Mouse (Mus musculus): Measurements from ENCODE around the gene Kcnc3.

Gene Kcnc3

DNA sequence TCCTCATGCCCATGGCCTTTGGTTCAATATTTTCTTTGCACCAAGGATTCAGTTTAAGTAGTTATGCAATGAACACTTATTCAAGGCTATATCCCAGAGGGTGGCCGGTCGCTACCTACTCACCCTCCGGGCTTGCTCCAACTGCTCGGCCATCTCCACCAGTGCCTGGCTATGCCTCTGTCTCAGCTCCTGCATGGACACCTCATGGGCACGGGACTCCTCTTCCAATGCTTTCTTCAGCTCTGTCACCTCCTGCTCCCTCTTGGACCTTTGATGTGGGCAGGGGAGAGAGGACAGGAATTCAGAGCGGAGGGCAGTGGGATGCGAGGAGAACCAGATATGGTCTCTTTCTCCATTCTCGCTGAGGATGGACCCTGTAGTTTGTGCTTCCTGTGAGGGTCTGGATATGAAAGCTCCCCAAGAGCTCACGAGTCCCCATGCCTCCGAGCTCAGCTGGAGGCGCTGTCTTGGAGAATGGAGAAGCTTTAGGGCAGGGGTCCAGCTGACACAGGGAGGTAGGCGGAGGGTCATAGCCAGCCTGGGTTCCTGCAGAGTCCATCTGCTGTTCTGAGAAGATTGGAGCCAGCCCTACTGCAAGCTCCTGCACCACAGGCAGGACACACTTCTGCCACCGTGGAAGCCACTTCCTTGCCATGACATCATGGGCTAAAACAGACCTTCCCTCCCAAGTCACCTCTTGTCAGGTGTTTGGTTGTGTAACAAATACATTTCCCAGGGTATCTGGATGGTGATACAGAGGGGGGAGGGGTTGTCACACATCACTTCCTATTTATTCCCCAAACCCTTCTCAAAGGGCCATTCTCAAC, 35.0 kb downstream of the Kcnc3 start:
- DNase-seq (ENCODE audit: extremely low spot score, low read depth, low spot score), result no peak

DNA sequence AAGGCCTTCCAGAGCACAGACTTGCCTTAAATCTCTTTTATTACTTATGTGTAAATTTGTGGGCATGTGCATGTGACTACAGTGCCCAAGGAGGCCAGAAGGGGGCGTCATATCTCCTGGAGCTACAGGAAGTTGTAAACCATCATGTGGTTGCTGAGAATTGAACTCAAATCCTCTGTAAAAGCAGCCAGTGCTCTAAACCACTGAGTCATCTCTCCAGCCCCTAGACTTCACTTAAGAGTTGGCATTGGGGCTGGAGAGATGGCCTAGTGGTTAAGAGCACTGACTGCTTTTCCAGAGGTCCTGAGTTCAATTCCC, 35.6 kb downstream of the Kcnc3 start:
- no peak for DNase-seq (ENCODE audit: extremely low spot score, low read depth, low spot score)

DNA sequence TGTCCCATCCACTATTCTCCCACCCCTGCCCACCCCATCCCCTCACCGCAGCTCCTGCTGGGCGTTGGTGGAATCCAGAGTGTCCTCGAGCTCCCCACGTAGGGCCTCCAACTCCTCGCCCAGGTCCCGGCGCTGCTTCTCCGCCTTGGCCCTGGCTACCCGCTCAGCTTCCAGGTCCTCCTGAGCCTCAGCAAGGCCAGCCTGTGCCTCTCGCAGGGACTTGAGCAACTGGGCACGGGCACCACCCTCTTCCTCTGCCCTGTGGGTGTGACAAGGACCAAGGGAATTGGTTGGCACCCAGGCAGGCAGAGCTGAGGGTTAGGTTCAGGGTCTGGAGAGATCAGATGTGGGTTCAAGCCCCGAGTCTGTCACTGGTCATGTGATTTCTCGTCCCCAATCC, 36.5 kb downstream of the Kcnc3 start:
- no peak for DNase-seq (ENCODE audit: extremely low spot score, low read depth, low spot score)

DNA sequence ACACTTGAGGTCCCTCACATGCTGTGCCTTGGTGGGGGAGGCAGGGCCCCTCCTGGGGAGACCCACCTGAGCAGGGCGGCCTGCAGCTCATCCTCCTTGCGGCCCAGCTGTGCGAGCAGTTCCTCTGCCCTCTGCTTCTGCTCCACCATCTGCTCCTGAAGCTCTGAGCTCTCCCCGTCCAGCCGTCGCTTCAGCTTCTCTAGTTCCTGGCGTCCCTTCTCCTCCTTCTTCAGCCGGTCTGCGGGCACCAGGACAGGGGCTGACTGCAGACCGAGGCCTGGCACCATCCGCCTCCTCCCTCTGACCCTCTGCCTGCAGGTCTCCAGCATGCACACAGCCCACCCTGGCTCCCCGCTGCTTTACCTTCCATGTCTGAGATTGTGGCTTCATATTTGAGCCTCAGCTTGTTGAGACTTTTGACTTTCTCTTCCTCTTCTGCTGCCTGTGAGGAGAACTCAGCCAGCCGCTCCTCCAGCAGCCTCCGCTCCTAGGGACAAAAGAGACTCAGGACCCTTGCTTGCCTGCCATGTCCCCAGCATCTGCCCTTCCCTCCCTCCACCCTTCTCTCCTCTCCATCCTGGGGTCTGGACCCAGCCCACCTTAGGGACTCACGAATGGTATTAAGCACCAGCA, 38.1 kb downstream of the Kcnc3 start:
- DNase-seq (ENCODE audit: extremely low spot score, low read depth, low spot score), result no peak

DNA sequence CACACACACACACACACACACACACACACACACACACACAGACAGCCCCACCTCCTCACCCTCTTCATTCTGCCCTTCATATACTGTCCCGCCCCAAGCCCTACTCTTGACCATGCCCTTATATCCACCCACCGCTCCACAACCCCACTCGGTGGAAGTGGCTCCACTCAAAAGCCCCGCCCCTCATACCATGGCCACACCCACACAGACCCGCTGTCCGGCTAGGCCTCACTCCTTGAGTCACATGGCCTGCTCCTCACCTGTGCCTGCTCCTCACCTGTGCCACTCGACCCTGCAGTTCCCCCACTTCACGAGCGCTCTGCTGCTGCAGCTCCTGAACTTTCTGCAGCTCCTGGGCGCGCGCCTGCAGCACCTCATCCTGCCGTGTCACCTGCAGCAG, 40.0 kb downstream of the Kcnc3 start:
- no peak for DNase-seq (ENCODE audit: extremely low spot score, low read depth, low spot score)

DNA sequence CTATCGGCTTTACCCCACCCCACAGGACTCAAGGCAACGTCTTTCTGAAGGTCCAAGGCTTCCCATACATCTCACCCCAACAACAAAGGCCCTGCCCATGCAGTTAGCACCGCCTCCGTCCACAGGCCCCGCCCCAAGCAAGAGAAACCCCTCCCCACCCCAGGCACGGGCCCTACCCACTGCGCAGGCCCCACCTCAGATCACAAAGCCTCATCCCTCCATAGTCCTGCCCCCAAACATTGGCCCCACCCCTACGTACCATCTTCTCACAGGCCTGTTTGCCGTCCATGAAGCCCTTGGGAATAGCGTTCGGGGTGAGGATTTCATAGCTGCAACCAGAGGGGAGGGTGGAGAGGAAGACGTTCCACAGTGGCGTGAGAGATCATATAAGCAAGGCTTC, 42.2 kb downstream of the Kcnc3 start:
- DNase-seq (ENCODE audit: extremely low spot score, low read depth, low spot score), result no peak

DNA sequence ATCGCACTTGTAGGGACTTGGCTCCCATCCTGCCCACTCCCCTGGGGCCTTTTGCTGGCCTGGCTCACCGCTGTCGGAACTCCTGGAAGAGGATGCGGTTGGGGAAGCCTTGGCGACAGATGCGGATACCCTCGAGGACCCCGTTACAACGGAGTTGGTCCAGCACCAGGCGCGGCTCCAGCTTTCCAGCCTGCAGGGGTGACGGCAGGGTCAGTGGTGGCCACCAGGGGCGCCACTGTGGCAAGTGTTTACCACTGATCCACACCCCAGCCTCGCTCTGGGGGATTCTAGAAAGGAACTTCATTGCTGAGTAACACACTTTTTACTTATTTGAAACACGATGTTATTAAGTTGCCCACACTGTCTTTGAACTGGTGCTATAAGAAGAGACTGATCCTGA, 42.9 kb downstream of the Kcnc3 start:
- no peak for DNase-seq (ENCODE audit: extremely low spot score, low read depth, low spot score)

DNA sequence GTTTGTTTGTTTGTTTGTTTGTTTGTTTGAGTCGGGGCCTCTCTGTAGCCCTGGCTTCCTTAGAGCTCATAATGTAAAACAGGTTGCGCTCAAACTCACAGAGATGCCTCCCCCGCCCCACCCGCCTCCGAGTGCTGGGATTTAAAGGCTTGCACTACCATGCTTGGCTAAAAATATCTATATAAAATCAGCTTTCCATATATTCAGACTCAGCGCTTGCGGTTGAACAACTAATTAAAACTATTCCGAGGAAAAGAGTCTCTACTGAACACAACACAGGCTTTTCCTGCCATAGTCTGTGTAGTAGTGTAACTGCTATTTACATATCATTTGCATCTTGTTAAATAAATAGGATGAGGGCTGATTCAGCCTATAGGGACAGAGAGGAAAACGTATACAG, 46.2 kb downstream of the Kcnc3 start:
- no peak for DNase-seq (ENCODE audit: extremely low spot score, low read depth, low spot score)

DNA sequence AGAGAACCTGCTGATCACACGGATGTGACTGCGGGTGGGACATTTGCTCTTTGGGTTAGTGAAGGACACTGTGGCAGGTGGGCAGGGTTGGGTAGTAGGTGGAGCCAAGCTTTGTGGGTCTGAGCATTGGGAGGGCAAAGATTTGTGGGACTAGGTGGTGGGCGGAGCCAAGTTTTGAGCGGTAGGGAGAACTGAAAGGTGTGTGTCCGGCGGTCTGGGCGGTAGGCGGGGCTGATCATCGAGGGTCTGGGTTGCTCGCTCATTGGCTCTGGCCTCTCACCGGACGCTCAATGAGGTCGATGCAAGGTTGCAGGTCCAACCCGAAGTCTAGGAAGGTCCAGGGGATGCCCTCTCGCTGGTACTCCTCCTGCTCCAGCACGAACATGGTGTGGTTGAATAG, 48.2 kb downstream of the Kcnc3 start:
- no peak for DNase-seq (ENCODE audit: extremely low spot score, low read depth, low spot score)

DNA sequence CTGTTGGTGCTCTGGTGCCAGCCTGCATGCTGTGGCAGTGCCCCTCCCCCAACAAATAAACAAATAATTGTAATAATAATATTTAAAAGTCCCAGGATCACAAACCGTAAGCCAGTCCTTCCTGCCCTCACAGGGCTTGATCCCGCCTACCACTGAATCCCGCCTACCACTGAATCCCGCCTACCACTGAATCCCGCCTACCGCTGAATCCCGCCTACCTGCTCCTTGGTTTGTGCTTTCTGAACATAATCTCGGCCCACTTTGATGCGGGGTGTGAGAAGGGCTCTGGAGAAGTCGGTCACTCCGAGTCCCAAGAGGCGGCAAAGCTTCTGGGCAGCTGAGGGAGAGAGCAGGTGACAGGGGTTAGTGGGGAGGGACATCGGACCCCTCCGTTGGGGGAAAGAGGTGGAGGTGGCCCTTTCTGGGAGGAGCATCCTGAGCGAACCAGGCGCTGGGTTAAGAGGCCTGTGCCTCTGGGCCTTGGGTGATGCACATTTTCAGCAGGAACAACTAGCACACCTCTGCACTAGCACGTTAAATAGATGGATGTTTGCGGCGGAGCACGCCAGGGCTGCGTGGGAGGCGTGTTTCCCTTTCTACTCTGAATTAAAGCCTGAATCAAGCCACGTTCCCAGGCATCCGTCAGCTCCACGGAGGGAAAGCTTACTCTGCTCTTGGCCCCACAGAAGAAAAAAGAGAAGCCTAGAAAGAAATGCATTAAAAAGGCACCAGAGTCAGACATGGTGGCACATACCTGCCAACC, 50.6 kb downstream of the Kcnc3 start:
- no peak for DNase-seq (ENCODE audit: extremely low spot score, low read depth, low spot score)

DNA sequence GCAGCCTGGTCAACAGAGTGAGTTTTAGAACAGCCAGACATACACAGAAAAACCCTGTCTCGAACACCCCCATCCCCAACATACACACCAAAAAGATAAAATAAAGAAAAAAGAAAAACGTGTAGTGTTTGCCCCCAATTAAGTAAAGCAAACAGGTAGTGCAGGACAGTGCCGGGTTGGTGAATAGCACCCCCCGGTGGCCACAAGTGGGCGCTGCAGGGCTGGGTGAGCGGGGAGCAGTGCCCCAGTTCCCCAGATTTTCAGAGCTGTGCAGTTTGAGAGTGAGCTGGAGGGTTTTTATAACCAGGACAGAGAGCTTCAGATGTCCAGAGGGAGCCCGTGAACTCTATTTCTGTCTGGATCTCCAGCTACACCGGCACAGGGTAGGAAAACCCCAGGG, 51.4 kb downstream of the Kcnc3 start:
- no peak for DNase-seq (ENCODE audit: extremely low spot score, low read depth, low spot score)

DNA sequence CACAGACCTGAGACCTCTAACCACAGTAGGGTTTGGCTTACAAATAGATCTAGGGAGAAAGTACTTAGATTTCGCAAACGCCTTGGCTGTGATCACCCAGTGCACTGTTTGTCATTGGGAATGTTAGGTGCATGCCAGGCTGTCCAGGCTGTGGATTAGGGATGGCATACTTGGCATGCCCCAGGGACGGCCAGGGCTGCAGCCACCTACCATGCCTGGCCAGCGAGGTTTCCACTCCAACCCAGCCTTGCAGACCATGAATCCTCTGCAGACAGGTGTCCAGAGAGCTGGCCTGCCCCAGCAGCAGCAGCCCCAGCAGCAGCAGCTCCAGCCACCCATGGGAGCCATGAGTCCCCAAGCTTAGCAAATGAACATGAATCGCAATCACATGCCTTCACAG, 54.8 kb downstream of the Kcnc3 start:
- DNase-seq (ENCODE audit: extremely low spot score, low read depth, low spot score), result no peak

DNA sequence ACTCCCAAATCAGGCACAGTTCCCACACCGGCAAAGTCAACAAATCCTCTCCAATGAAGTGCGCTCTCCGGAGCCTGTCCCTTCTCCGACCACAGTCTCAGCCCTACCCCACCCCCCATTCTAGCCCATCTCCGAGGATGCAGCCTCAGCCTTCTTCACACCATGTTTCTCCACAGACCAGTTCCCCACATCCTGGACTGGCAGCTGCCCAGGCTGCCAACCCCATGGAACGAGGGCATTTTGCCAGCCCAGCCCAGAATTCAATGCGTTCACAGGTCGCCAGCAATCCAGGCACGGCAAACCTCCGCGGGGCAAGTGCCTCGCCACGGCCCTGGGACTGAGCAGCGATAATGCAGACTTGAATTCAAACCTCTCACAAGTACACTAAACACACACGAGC, 55.5 kb downstream of the Kcnc3 start:
- DNase-seq (ENCODE audit: extremely low spot score, low read depth, low spot score), result no peak

DNA sequence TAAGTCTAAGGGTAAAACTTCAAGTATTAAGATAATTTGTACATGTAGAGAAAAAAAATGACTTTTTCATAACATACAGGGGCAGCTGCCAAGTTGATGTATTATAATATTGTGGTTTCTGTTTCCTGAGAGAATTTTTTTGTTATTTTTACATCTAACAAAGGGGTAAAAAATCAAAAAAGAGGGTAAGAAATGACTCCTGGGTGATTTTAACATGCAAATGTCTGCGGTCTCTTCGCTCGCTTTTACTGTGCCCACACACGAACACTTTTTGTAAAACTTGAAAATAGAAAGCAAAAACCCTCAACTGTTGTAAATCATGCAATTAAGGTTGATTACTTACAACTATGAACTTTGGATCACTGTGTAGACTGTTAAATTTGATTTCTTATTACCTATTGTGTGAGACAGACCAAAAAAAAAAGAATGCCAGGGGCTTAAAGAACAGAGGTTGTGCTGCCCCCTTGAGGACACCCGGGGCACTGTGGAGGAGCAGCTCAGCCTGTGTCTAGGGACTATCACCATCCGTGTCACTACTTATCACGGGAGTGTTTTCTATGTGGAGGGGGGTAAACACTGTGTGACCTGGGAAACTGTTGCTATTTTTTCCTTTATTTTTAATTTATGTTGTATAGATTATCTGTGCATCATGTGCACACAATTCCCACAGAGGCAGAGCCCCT, 56.7 kb downstream of the Kcnc3 start:
- DNase-seq (ENCODE audit: extremely low spot score, low read depth, low spot score), result no peak

DNA sequence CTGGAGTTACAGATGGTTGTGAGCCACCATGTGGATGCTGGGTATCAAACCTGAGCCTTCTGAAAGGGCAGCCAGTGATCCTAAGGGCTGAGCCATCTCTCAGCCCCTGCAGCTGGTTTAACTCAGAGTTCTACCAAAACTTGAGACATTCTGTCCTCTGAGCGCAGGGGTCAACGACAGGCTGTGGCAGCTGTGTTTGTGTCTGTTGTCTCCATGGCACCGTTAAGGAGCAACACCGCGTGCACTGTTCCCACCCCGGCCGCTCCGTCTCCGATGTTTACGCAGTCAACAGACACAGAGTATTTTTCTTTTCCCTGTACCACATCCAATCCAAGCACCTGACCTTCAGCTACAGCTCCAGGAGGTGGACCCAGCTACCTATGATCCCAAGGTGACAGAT, 57.3 kb downstream of the Kcnc3 start:
- DNase-seq (ENCODE audit: extremely low spot score, low read depth, low spot score), result no peak

DNA sequence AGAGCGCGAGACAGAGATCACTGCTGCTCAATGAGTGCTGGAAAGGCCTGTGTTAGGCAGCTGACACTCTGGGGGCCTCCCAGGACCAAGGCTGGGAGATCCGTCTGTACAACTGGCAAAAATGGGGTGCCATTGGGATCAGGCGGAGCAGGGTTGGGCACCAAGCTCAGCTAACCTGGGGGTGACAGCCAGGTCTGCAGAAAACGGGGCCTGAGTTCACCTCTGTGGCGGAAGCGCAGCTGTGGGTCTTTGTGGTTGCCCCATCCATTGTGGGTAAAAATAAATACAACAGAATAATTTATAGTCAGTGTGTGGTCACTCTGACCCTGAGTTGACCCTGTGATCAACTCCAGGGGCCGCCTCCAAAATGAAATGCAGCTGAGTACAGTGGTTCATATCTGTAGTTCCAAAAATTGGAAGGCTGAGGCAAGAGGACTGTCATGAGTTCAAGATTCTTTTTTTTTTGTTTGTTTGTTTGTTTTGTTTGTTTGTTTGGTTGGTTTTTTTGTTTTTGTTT, 58.7 kb downstream of the Kcnc3 start:
- DNase-seq (ENCODE audit: extremely low spot score, low read depth, low spot score), result no peak

DNA sequence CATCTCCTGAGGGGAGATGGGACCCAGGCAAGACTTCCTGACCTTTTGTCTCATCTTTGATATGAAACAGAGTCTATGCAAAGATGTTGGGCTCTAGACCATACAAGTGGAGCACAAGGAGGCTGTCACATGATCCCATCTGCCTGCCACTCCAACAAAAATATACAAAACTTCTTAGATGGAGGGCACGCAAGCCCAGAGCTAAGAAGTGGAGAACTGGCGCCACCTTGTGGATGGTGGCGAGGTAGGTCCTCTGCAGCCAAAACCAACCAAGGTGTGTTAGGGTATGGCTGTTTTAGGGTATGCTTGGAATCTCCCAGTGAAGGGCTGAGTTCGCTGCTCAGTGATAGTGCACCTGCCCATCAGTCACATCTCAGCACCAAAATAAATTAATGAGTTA, 59.5 kb downstream of the Kcnc3 start:
- peak; percentile 26 for DNase-seq (ENCODE audit: extremely low spot score, low read depth, low spot score)

DNA sequence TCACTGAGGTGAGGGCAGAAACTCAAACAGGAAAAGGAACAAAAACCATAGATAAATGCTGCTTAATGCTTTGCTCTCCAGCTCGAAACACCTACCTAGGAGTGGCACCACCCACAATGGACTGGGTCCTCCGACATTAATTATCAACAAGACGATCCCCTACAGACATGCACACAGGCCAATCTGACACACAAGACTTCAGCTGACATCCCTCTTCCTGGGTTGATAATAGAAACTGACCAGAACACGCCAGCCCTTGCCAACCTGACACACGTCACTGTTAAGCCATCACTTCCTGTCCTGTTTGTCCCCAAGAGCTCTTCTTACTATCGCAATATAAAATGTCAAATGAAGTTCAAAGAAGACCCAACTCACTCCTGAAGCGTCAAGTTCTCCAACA, 61.0 kb downstream of the Kcnc3 start:
- DNase-seq (ENCODE audit: extremely low spot score, low read depth, low spot score), result no peak

DNA sequence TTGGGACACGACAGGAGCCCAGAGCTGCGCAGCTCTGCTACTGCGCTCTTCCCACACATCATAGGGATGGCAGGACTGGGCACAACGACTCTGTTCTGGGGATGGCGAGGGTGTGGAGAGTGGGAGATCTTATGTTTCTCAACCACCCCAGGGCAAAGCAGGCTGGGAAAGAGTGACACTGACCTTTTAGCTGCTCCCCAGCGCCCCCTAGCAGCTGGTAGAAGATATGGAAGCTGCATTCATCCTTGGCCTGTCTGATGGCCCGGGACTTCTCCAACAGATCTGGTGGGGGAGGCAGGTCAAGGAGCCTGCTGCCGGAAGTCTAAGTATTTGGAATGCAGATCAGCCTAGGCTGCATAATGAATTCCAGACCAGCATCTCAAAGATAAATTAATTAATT, 63.3 kb downstream of the Kcnc3 start:
- no peak for DNase-seq (ENCODE audit: extremely low spot score, low read depth, low spot score)

Data from hindlimb bud, embryonic 11.5 days (tissue).